Mouse (Mus musculus) urinary bladder, postnatal 25 days (tissue): ENCODE measurements around the gene Srsf7.

ENCODE experiments used
- DNase-seq: peaks from one replicate; pipeline ENCODE4 v3.0.0; 2022; ENCODE audit warnings: low spot score

Gene Srsf7

DNA sequence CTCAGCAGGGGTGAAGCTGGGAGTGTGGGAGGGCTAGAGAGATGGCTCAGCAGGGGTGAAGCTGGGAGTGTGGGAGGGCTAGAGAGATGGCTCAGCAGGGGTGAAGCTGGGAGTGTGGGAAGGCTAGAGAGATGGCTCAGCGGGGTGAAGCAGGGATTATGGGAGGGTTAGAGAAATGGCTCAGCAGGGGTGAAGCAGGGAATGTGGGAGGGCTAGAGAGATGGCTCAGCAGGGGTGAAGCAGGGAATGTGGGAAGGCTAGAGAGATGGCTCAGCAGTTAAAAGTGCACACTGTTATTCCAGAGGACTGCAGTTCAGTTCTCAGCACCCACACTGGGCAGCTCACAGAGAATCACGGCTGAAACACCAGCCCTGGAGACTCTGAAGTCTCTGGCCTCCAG is 53.5 kb downstream of the Srsf7 start:
- DNase-seq: no peak

DNA sequence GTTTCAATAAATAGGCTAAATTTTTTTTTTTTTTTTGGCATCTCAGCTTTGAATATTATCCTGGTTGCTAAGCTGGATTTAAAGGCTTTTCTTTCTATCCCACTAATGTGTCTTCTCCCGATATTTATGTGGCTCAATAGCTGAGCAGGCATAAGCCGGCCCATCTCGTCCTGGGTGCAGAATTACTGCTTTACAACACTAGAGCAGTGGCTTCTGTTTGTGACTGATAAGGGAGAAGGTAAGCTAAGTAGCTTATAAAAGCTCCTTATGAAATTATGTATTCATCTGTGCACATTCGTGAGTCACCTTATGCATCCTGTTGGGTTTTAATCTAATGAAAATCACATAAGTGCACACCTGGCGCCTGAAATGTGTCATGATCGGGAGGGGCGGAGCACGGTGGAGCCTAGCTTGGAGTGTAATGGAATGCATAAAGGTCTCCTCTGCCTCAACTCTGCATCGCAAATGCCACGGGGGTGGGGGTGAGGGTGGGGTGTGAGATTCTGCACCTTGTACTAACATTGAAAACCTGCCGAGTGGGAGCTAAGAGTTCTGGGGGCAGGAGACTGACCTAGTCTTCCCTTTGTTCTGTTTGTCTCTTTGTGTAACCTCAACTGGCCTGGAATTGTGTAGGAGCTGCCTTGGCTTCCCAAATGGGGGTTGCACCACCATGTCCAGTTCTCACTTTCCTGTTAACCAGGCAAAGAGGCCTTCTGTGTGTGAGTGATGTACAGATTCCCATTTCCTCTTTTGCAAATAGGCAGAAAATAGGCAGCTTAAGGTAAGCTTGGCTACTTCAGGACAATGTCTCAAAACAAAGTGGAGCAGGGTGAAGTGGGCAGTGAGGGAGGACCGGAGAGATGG is 54.1 kb downstream of the Srsf7 start:
- no peak for DNase-seq

DNA sequence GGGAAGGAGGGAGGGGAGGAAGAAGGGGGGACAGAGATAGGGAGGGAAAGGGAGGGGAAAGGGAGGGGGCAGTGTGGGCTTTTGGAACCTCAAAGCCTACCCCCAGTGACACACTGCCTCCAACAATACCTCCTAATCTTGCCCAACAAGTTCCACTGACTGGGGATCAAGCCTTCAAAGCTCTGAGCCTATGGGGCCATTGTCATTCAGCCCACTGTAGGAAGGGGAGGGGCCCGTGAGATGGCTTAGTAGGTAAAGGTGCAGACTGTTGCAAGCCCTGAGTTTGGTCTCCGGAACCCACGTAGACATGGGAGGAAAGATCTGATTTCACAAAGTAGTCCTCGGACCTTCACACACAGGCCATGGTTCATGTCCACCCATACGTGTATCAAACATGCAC is 55.8 kb downstream of the Srsf7 start:
- no peak for DNase-seq
